Mouse (Mus musculus): ENCODE data around the gene Tm9sf2. TPM values are rescaled to one million over a fixed set of nuclear protein-coding genes. Genes with fewer than 3 reads are reported as not detected.
"Not testable (repeated sequence)": the region's sequence is repeated elsewhere in the genome, so short reads cannot be mapped to it uniquely, and the experiment has no call there.

Tm9sf2 gene
- 100 to 1,000 TPM; 109 to 112 TPM for total RNA-seq (2021)

DNA sequence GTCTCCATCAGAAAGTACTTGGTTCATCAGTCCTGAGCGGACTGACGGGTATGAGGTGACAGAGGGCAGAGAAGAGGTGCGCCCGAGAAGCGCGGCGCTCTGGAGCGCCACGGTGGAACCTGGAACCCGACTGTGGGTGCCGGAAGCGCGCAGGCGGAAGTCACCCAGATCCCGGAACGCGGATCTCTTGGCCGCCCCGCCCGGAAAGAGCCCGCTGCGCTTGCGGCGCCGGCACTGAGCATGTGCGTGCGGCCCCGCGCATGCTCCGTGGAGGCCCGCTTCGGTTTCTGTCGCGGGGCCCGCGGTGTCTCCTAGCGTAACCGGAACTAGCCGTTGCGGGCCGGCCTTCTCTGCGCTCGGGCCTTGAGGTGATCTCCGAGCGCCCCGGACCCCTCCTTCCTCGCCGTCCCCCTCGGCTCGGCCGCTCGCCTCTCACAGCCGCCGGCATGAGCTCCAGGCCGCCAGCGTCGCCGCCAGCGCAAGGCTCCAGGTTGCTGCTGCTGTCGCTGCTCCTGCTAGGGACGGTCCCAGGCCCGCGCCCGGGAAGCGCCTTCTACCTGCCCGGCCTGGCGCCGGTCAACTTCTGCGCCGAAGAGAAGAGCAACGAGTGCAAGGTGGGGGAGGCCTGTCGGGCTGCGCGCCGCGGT is at the start of gene Tm9sf2:
TSS of gene Tm9sf2 (plus strand) at position 217 of the 647 bp plus-strand sequence.
- intact Hi-C loops (cut with DNase I): loop anchor here (2.0 kb wide), 1 partner anchor 32 kb away; no protein-coding TSS in a partner anchor
- DNase-seq: peak; percentile 94 to 95

DNA sequence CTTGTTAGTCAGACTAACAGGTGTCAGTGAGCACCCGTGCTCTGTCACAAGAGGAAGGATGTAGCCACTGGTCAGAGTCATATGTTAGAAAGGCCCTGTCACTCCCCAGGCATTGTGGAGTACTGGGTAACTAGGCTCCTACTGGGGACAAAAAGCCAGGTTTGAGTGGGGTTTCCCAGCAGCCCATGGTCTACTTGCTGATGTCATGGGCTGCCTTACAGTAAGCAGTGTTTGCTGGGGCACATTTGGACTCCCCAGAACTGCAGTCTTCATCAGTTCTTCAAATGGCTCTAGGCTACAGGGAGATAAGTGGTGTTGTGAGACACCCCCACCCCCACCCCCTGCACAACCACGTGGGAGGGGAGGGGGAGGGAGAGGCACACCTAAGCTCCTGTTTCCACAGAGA is 48.9 kb upstream of the Tm9sf2 start:
- intact Hi-C loops (cut with DNase I): loop anchor here (5.0 kb wide), 1 partner anchor 46 kb away; no protein-coding TSS in a partner anchor
- no peak for DNase-seq

DNA sequence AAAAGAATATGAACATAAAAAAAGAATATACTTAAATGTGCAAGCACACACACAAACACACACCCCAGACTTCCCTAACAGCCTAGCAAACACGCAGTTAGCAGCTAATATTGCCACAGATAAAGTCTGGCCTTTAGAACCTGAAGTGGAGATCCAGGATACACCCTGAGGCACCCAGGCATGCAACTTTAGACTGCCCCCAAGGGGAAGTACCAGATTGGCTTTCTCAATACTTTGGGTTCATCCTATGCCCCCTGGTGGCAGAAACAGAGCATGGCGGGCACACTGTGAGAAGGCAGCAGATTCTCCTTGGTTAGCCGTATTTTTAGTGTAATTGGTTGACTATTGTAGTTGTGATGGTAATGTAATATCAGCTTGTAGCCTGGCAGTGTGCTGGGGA is 46.2 kb upstream of the Tm9sf2 start:
- intact Hi-C loops (cut with DNase I): loop anchor here (1.0 kb wide), 2 partner anchors 132 to 195 kb away; no protein-coding TSS in a partner anchor
- DNase-seq: peak; percentile 86 to 92

DNA sequence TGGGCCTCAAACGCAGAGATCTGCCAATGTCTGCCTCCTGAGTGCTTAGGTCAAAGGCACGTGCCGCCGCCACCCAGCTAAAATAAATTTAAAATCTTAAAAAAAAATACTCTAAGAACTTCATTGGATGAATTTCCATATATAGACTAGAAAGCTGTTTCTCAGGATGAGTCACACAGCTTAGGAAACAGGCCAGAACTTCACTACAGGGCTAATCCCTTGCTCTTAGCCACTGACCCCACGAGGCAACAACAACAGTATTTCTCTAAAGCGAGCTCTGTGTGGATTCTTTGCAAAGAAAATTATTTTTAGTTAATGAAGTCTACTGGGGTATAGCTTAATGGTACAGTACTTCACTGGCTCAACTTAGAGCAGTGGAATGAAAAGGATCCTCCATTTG is 45.5 kb upstream of the Tm9sf2 start:
- intact Hi-C loops (cut with DNase I): no loop called here

DNA sequence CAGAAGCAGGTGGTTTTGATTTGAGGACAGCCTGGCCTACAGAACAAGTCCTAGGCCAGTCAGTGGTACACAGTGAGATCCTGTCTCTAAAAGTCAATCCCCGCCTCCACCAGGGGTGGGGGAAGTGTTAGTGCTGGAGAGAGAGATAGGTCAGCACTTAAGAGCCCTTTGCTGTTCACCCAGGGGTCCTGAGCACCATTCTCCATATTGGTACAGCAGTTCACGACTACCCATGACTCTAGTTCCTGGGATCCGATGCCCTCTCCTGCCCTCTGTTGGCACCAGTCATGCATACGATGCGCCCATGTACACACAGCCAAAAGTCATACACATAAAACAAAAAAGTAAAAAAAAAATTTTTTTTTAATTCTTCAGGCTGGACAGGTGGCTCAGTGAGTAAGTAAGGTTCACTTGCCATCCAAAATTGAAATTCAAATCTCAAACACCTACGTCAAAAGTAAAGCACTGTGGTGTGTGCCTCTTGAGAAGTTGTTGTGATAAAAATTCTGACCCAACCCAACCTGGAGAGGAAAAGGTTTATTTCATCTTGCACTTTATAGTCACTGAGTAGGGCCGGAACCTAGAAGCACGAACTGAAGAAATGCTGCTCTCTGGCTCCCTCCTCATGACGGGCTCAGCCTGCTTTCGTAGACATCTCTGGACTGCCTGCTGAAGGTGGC is 44.3 kb upstream of the Tm9sf2 start:
- no peak for DNase-seq
- intact Hi-C loops (cut with DNase I): no loop called here

More for the DNA sequence above, 45.5 kb upstream of the Tm9sf2 start:
- DNase-seq: no peak

DNA sequence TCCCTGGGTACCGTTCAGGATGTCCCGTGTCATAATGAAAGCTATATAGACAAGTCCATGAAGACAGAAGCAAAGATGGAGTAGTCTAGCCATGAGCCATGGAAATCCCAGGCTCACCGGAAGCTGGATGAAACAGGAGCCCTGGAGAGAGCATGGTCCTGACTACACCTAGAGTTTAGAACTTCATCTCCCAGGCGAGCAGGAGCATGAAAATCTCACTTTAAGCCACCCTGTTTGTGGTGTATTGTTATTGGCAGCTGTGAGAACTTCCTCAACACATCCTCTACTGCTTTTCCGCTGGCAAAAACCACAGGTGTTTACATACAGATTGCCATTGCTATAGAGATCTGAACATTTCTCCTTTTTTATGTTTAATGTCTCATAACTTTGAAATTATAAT is 43.2 kb upstream of the Tm9sf2 start:
- intact Hi-C loops (cut with DNase I): no loop called here
- no peak for DNase-seq

DNA sequence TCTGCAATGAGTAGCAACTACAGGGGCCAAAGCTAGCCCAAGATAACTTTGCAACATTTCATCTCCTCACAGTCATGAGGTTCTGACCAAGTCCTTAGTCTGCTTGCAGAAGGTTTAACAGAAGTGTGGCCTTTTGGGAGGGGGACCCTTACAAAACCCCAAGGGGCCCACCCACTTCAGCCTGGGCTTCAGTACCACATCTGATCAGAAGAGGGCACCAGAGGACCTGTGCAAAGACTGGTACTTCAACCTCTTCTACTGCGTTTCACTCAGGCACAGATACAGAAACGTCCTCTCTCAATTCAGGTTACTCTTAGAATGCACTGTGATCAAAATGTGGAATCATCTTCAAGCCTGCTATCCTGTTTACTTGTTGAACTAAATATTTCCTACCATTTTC is 42.3 kb upstream of the Tm9sf2 start:
- intact Hi-C loops (cut with DNase I): loop anchor here (1.0 kb wide), 1 partner anchor 66 kb away; no protein-coding TSS in a partner anchor
- DNase-seq: peak; percentile 71 to 84

DNA sequence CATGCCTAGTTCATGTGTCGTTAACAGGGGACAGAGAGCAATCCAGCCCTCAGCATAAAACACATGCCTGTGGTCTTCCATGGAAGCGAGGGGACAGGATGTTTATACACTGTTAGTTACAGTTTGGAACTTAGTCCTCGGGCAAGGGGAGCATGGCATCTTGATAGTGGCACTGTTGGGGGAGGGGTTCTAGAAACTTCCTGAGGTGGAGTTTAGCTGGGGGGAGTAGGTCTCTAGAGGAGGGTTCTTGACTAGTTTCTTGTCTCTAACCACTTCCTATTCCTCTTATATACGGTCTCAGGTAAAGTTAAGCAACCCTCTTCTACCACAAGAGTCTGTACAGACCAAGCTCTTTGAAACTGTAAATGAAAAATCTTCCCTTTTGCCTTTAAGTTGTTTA is 40.6 kb upstream of the Tm9sf2 start:
- intact Hi-C loops (cut with DNase I): loop anchor here (5.0 kb wide), 1 partner anchor 811 kb away; no protein-coding TSS in a partner anchor
- no peak for DNase-seq

DNA sequence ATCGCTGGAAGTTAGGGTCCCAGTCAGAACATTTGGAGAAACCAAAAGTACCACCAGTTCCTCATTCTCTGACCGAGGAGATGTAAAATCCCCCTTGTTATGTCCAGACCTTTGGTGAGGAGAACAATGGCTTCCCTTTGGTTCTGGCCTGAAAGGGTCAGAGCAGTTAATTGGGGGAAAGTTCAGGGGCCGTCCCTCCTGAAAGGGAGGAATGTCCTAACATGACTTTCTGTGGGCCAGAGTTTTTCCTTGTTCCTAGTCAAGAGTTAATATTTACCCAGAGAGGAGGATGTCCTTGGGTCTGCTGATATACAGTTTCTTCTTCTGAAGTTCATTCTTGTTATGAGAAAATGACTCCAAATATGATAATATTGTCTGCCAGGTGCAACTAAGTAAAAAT is 38.8 kb upstream of the Tm9sf2 start:
- not testable (repeated sequence) for DNase-seq
- intact Hi-C loops (cut with DNase I): loop anchor here (5.0 kb wide), 1 partner anchor 809 kb away; no protein-coding TSS in a partner anchor

DNA sequence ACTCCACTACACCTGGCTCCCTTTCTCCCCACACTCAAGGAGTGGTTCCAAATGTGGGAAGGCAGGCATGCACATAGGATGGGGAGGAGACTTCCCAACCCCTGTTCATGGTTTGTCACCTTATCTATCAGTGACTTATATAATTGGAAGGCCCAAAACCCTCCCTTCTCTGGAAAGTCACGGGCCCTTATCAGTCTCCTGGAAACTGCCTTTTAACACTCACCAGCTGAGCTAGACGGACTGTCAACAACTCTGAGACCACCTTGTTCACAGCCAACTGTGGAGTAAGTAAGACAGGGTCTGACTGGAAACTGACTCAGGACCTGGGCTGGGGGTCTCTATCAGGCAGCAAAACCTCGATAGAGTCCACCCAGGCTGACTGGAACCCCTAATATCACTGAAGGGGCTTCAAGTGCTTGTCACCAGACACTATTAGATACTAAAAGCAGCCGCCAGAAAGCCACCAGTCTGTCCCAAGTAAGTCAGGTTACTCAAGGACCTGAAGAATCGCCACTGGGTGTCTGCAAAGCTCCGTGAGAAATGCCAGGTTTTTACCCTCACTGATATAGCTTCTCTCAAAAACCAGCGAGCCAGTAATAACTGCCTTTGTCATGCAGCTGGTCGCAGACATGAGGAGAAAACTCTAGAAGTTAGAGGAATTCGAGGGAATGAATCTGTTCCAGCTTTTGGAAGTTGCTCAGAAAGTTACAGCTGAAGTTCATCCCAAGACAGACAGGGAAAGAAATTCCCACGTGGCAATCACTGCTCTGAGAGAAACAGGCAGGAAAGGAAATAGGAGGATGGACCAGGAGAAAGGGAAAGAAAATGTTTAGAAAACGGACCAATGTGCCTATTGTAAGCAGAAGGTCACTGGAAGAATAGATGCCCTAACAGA is 37.8 kb upstream of the Tm9sf2 start:
- DNase-seq: peak; percentile 59 to 71
- intact Hi-C loops (cut with DNase I): loop anchor here (5.0 kb wide), 1 partner anchor 808 kb away; no protein-coding TSS in a partner anchor

DNA sequence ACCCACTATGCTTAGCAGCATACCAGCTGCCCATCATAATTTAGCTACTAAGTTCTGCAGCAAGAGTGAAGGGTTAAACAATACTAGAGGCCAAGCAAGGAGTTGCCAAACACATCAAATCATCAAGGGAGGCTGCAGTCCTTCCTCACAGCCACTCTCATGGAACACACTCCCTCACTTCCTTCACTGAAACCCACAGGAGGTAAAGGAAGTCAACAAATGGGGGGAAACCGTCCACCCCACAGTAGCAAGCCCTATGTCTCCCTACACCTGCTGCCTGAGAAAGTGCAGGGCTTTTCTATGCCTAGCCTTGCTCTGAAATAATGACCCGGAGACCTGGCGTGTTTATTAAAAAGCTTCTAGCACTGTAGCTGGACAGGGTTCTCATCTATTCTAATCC is 36.9 kb upstream of the Tm9sf2 start:
- intact Hi-C loops (cut with DNase I): loop anchor here (5.0 kb wide), 1 partner anchor 807 kb away; no protein-coding TSS in a partner anchor
- DNase-seq: no peak

DNA sequence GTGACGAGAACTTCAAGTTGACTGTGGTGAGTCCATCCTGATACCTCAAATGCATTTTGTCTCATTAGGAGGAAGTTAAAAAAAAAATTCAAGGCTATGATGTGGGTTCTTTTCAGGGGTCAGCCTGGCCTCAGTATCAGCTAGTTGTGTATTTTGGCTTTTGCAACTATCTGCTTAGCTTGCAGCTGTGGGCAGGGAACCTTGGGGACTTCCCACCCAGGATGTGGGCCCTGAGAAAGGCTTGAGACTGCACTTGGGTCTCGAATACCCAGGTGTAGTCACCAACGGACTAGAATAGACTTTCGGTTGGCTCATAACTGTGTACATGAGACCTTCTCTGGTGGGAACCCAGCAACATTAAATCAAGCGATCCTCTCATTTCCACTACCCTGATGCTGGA is 33.4 kb upstream of the Tm9sf2 start:
- intact Hi-C loops (cut with DNase I): no loop called here
- no peak for DNase-seq

DNA sequence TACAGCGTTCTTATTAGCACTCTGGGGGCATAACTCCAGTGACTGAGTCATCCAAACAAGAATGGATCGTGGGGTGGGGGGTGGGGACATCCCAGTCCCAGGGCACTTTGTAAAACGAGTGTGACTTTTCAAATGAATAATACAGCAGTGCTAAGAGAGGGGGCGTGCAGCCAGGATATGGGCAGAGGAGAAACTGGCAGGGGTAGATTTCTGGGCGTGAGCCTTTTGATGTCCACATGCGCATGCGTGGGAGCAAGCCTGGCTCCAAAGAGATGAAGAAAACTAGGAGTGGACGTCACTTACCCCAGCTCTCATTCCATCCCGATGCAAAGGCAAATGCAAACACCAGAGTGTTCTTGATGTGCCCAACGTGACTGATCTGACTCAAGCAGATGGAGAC is 32.5 kb upstream of the Tm9sf2 start:
- intact Hi-C loops (cut with DNase I): loop anchor here (2.0 kb wide), 1 partner anchor 32 kb away; the partner anchor contains the start of gene Tm9sf2
- peak in 1 of 2 experiments; percentile 32 for DNase-seq

DNA sequence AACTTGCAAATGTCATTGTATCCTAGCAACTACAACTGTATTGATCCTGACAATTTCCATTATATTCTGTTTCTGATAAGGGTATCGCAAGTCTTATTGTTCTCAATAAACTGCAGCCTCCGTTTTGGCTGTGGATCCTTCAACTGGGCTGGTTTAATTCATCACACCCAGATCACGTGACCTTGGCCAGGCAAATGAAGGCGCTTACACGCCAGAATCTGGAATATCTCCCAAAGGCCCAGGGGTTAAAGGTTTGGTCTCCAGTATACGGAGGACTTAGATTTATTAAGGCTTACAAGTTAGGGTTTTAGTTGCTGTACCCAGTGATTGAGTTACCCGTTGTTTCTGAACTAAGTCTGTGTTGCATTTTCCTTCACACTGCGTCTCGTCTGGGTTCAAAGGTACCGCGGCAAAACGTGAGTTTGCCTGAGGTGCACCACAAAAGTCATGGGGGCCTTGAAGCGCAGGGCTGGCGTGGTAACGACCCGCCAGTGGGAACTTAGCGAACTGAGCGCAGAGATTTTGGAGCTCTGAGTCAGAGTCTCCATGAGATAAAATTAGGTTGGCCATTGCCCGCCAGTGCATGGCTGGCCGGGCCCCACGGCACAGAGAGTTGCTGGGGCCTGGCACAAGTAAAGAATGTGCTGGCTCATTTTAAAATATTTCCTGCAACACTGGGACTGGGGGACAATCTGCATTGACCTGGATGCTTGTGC is 31.2 kb upstream of the Tm9sf2 start:
- peak; percentile 63 to 74 for DNase-seq
- intact Hi-C loops (cut with DNase I): loop anchor here (2.0 kb wide), 1 partner anchor 31 kb away; the partner anchor contains the start of gene Tm9sf2

DNA sequence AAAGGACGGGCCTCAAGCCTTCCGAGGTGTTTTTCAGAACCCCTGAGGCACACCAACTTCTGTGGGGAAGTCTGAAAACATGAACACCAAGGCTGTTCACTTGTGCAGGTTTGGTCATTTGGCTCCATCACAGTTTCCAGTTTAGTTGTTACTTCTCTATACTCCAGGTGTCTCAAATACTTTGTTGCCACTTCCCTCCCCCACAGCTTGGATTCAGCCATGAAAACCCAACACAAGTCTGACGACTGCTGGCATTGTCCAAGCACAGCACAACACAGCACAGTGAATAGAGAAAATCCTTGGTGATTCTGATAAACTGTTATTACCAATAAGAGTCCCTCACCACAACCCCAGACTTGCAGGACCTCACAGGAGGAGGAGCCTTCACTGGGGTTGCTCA is 29.8 kb upstream of the Tm9sf2 start:
- DNase-seq: no peak
- intact Hi-C loops (cut with DNase I): no loop called here

DNA sequence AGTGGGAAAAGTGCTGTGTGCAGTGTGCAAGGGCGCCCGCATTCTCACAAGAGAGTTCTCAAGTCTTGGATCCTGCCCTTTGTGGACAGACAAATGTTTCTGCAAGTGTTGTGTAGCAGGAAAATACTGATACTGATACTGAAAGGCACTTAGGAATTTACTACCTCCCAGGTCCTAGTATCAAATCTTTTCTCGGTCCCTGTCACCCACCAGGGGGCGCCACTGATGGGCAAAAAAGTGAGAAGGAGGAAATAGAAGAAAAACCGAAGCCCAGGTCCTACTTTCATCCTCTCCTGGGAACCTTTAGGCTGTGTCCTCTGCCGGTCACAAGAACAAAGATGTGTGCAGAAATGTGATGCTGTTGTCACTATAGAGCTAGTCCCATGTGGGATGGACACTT is 27.4 kb upstream of the Tm9sf2 start:
- intact Hi-C loops (cut with DNase I): no loop called here
- peak; percentile 39 to 71 for DNase-seq

DNA sequence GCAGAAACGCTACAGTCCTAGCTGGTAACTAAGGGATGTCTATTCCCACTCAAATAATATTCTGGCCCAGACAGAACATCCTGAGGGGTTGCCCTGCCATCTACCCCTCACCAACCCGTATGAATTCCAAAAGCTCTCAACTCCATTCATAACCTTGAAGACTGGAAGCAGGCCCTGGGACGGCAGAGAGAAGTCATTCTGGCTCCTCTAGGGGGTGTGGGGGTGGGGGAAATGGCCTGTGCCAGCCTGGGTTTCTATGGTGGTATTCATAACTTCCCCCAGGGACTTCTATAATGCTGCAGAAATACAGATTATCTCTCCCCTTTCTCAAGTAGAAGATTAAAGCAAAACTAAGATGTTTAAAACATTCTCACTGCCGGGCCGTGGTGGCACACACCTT is 26.9 kb upstream of the Tm9sf2 start:
- no peak for DNase-seq
- intact Hi-C loops (cut with DNase I): no loop called here

DNA sequence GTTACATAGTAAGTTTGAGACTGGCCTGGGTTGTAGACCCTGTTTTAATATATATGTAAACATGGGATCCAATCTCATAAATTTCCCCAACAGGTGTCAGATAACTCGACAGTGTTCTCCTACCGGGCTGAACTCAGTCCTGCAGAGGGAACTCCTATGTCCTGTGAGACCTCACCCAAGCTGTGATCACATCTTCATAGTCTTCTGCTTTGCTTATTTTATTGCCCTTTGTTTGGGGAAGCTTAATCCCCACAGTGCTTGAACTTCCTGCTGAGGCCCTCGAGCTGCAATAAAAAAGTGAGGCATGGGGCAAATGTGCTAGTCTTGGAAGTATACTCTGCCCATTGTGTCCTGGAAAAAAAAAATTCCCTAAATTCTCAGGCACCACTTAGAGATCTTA is 25.5 kb upstream of the Tm9sf2 start:
- intact Hi-C loops (cut with DNase I): no loop called here
- no peak for DNase-seq

DNA sequence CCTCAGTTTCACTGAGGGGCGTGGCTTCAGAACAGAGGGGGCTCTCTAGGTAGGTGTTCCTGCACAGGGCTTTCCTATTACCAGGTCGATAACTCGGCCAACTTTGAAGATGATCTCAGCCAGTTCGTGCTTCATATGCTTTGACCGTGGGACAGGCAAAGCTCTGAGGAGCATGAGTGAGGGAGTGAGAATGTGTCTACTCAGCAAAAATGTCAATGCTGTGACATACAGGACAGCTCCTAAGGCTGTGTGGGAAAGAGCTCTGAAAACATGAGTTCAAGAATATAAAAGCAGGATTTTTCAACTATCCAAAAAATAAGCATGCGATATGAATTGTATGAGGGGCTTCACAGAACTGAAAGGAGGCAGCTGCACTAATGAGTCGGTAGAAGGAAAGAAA is 23.3 kb upstream of the Tm9sf2 start:
- intact Hi-C loops (cut with DNase I): no loop called here
- DNase-seq: no peak

DNA sequence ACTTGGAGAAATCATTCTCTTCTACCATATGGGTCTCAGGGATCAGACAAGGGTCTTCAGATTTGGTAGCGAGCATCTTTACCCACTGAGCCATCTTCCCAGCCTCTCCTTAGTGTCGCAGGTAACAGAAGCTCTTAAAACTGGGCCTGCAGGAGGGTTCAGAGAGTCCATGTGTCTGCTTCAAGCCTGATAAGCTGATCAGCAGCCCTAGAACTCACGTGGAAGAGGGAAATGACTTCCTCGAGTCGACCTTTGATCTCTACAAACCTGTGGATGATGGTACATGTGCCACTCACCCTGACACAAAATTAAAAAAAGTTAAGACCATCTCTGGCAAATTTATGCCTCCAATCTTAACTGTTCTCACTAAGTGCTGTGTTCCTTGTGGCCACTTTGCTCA is 18.9 kb upstream of the Tm9sf2 start:
- intact Hi-C loops (cut with DNase I): no loop called here

More for the DNA sequence above, 18.9 kb upstream of the Tm9sf2 start:
- no peak for DNase-seq
